Mouse (Mus musculus) hindbrain, embryonic 11.5 days (tissue): ENCODE results near the gene Serpinb1c. TPM values are rescaled to one million over a fixed set of nuclear protein-coding genes. Genes with fewer than 3 reads are reported as not detected.
"Not testable (repeated sequence)": the region's sequence is repeated elsewhere in the genome, so short reads cannot be mapped to it uniquely, and the experiment has no call there.

Experiments
- ATAC-seq: fragments of 200-750 bp; cut with Nextera tagmentation; 2 replicates; pipeline ENCODE4 v1.8.0; 2017; ENCODE audit warnings: mild to moderate bottlenecking, moderate TSS enrichment, moderate library complexity; ENCODE audit not compliant: low FRiP score
- DNase-seq: peaks from one replicate; pipeline ENCODE4 v3.0.0-alpha.2; 2015; ENCODE audit warnings: low spot score
- H3K27ac ChIP-seq: fragments of 300-500 bp; sonication (generic); 2 replicates; pipeline ENCODE4 v1.5.1; 2014; ENCODE audit warnings: mild to moderate bottlenecking, low read depth, low read length
- H3K27me3 ChIP-seq: fragments of 300-500 bp; sonication (generic); 2 replicates; pipeline ENCODE4 v1.6.1; 2014; ENCODE audit warnings: mild to moderate bottlenecking, low read length, moderate library complexity, mixed read lengths; ENCODE audit not compliant: control insufficient read depth, insufficient read depth
- H3K36me3 ChIP-seq: fragments of 300-500 bp; sonication (generic); 2 replicates; pipeline ENCODE4 v1.6.1; 2014; ENCODE audit warnings: mild to moderate bottlenecking, low read length, moderate library complexity, mixed read lengths; ENCODE audit not compliant: control insufficient read depth, insufficient read depth
- H3K4me1 ChIP-seq: fragments of 300-500 bp; sonication (generic); replicated peaks from 2 replicates; pipeline ENCODE4 v1.6.1; 2014; ENCODE audit warnings: low read length, mixed read lengths; ENCODE audit not compliant: control insufficient read depth, insufficient read depth
- H3K4me2 ChIP-seq: fragments of 300-500 bp; sonication (generic); replicated peaks from 2 replicates; pipeline ENCODE4 v1.6.1; 2014; ENCODE audit warnings: mild to moderate bottlenecking, low read depth, low read length
- H3K4me3 ChIP-seq: fragments of 300-500 bp; sonication (generic); 2 replicates; pipeline ENCODE4 v1.5.1; 2014; ENCODE audit warnings: low read depth, low read length
- H3K9ac ChIP-seq: fragments of 300-500 bp; sonication (generic); 2 replicates; pipeline ENCODE4 v1.6.1; 2014; ENCODE audit warnings: low read depth, low read length
- H3K9me3 ChIP-seq: fragments of 300-500 bp; sonication (generic); 2 replicates; pipeline ENCODE4 v1.6.1; 2016; ENCODE audit warnings: low read length; ENCODE audit not compliant: control insufficient read depth
- whole genome bisulfite sequencing: fragments of 180-500 bp; shearing (Covaris S2); extraction: QIAGEN DNeasy Blood & Tissue Kit; methylation state at CpG from one replicate; pipeline ENCODE4 v1.1.7; 2014; 5-methylcytosine and 5-hydroxymethylcytosine counted together
- polyA plus RNA-seq: library from polyadenylated mRNA; unstranded; fragments of >200 nt; fragmentation: Nextera tagmentation; extraction: Ambion mirVana; gene quantifications from 2 replicates; pipeline ENCODE4 v1.2.1, GENCODE M21; 2014

Gene Serpinb1c
- polyA plus RNA-seq, 1 experiment from 2014 or later = not detected

DNA sequence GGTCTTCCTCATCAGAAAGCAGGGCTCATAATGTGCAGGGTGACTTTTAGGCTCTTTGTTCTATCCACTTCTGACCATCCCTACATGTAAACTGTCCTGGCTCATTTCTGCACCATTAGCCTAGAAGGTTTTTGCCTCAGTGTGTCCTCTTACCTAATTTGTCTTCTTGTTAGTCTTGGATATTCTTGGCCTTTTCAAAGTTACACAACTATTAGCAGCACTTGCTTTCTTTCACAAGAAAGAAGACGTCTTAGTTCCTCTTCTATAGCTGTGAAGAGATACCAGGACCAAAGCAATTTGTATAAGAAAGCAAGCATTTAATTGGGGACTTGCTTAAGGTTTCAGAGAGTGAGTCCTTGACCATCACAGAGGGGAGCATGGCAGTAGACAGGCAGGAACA lies 24.1 kb downstream of the Serpinb1c start:
- 63% methylated on average over 1 of the region's 1 CpGs for WGBS
- ATAC-seq (no peak), DNase-seq (no peak)
- H3K4me2 ChIP-seq = no peak overlapping the region
- no peaks in the 10 kb centered on the region for H3K27me3 ChIP-seq
- H3K9ac ChIP-seq = no peak overlapping the region
- no peak overlapping the region for H3K4me3 ChIP-seq
- H3K9me3 ChIP-seq = no peaks in the 10 kb centered on the region
- no peak overlapping the region for H3K27ac ChIP-seq
- H3K36me3 ChIP-seq = no peaks in the 10 kb centered on the region
- H3K4me1 ChIP-seq = no peaks in the 10 kb centered on the region

DNA sequence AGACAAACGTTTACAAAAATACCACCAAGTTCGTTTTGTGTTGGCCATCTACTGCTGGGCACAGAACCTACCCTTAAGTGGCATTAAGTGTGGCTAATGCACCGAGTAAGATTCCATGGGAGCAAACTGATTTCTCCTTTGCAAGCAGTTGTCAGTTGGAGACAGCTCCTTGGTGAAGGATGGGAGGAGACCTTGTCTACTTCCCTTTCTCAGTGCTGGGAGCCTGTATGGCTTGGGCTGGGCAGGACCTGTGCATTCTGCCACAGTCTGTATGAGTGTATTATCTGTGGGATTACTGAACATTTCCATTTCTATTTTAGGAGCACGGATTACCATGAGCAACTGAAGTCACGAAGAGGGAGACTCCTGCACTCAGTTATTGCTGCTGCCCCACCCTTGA lies 29.2 kb downstream of the Serpinb1c start:
- Histone ChIP-seq H3K9ac (no peak overlapping the region), H3K4me1 (no peaks in the 10 kb centered on the region), H3K4me2 (no peak overlapping the region), H3K27ac (no peak overlapping the region), H3K36me3 (no peaks in the 10 kb centered on the region), H3K27me3 (no peaks in the 10 kb centered on the region), H3K4me3 (no peak overlapping the region), H3K9me3 (no peaks in the 10 kb centered on the region)
- DNase-seq (no peak), ATAC-seq (no peak)
- 87% methylated on average over 5 of the region's 5 CpGs for WGBS

DNA sequence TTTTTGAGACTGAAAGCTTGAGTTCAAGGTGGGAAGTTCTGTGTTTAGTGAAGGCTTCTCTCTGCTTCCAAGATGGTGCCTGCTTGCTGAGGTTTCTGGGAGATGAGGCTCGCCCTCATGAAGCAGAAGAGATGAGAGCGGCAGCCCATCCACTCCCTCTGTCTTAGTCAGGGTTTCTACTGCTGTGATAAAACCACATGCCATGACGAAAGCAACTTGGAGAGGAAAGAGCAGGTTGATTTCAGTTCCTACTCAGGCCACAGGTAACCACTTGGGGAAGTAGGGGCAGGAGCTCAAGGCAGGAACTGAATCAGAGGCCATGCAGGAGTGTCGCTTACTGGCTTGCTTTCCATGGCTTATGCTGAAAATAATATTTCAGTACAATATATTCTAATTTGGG lies 29.8 kb downstream of the Serpinb1c start:
- not testable (repeated sequence) for H3K4me1 ChIP-seq, H3K27me3 ChIP-seq, H3K4me3 ChIP-seq, DNase-seq, H3K9ac ChIP-seq, H3K4me2 ChIP-seq, H3K36me3 ChIP-seq, H3K9me3 ChIP-seq, ATAC-seq, H3K27ac ChIP-seq
- 87% methylated on average over 4 of the region's 4 CpGs for WGBS

DNA sequence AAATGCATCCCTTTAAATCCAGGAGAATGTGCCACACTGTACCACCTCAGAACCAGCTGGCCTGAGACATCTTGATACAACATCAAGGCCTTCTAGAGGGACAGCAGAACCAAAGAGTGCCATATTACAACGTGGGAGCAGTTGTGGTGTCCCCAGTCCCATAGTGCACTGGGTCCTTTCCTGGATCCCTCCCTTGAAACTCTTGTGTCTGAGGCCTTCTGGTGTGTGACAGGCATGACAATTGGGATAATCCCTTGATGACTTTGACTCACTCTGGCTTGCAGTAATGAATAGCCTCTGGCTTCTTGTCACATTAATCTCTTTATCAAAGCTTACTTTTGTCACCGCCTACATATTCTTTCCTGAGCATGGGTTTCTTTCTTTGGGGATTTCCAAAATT lies 31.0 kb downstream of the Serpinb1c start:
- H3K4me2 ChIP-seq = no peak overlapping the region
- H3K27me3 ChIP-seq = no peaks in the 10 kb centered on the region
- H3K9me3 ChIP-seq = no peaks in the 10 kb centered on the region
- H3K4me3 ChIP-seq = no peak overlapping the region
- H3K9ac ChIP-seq = no peak overlapping the region
- DNase-seq (no peak), ATAC-seq (0 out of 2 replicates have a peak, but pooled peaks have one; percentile 51)
- H3K4me1 ChIP-seq = no peaks in the 10 kb centered on the region
- no peaks in the 10 kb centered on the region for H3K36me3 ChIP-seq
- no peak overlapping the region for H3K27ac ChIP-seq
- WGBS = 56% methylated on average over 2 of the region's 2 CpGs

DNA sequence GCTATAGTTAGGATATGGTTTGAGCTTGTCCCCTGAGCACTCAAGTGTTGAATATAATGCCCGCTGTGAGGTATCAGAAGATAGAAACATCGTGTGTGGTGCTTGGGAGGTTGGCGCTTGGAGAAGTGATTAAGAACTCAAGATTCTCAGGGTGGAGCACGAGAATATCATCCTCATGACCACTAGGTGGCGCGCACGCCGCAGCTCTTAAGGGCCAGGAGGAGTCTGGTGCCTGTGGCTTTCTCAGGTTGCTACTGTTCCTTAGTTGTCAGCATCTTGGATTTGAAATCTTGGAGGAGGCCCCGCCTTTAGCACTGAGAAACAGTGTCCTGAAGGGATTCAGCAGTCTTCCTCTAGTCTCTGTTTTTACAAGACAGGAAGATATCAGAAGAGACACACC lies 31.5 kb downstream of the Serpinb1c start:
- peak; percentile 79 for ATAC-seq
- no peak overlapping the region for H3K27ac ChIP-seq
- 9% methylated on average over 9 of the region's 9 CpGs for WGBS
- H3K36me3 ChIP-seq = no peaks in the 10 kb centered on the region
- H3K9ac ChIP-seq = no peak overlapping the region
- no peaks in the 10 kb centered on the region for H3K4me1 ChIP-seq
- no peaks in the 10 kb centered on the region for H3K9me3 ChIP-seq
- peak; percentile 83 for DNase-seq
- no peak overlapping the region for H3K4me3 ChIP-seq
- H3K27me3 ChIP-seq = no peaks in the 10 kb centered on the region
- no peak overlapping the region for H3K4me2 ChIP-seq

DNA sequence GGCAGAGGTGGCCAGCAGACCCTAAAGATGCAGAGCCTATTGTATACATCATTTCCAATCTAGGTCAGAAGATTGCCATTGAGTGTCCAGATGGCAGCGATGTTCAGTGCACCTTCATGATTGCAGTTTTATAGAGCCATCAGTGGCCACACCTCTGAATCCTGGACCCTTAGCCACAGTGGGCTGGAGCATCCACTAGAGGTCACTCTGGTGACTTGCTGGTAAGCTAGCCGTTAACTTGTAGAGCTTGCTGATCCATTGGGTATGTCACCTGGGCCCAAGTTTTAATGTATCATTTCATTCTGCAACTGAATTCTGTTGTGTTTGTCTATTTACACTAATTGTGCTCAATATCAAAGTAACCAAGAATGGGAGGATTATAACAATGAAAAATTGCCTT lies 32.4 kb downstream of the Serpinb1c start:
- DNase-seq (no peak), ATAC-seq (no peak)
- Histone ChIP-seq H3K4me2 (no peak overlapping the region), H3K27ac (no peak overlapping the region), H3K9ac (no peak overlapping the region), H3K36me3 (no peaks in the 10 kb centered on the region), H3K9me3 (no peaks in the 10 kb centered on the region), H3K4me1 (no peaks in the 10 kb centered on the region), H3K4me3 (no peak overlapping the region), H3K27me3 (no peaks in the 10 kb centered on the region)
- 70% methylated on average over 2 of the region's 2 CpGs for WGBS

DNA sequence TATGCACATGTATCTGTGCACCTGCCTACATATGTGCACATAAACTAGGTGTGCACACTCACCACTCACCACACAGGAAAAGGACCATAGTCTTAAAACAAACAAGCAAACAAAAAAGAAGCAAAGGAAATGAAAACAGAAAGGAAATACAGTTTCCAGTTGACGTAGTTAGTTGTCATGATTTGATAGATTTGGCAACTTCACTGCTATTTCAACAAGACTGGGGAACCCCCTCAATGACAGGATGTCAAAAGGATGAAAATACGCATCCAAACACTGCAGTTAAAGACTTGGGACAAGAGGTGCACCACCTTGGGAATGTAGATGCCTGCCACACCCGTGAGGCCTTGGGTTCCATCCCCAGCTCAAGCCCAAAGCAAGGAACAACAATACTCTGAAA lies 33.5 kb downstream of the Serpinb1c start:
- H3K9ac ChIP-seq, H3K4me3 ChIP-seq, H3K27ac ChIP-seq, H3K36me3 ChIP-seq, ATAC-seq, DNase-seq, H3K27me3 ChIP-seq, H3K4me1 ChIP-seq, H3K9me3 ChIP-seq, H3K4me2 ChIP-seq: not testable (repeated sequence)
- WGBS = 69% methylated on average over 2 of the region's 3 CpGs

DNA sequence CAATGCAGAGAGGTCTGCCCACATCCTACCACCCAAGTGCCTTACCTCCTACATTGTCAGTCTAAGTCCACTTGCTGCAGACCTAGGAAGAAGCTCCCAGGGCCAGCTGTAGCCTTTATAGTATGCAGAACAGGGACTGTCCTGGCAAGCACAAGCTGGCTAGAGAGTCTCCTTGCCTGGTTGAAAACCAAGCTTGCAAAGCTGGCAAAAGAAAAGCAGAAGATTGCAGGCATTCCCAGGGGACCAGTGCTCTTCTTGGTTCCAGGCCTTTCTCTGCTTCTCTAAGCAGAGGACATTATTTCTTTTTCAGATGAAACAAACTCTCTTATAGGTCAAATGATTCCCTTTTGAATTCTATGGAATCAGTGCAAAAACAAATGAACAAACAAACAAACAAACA lies 34.6 kb downstream of the Serpinb1c start:
- Histone ChIP-seq H3K27ac (no peak overlapping the region), H3K36me3 (no peaks in the 10 kb centered on the region), H3K4me2 (no peak overlapping the region), H3K27me3 (no peaks in the 10 kb centered on the region), H3K9ac (no peak overlapping the region), H3K9me3 (no peaks in the 10 kb centered on the region), H3K4me1 (no peaks in the 10 kb centered on the region), H3K4me3 (no peak overlapping the region)
- DNase-seq = no peak
- ATAC-seq = no peak

DNA sequence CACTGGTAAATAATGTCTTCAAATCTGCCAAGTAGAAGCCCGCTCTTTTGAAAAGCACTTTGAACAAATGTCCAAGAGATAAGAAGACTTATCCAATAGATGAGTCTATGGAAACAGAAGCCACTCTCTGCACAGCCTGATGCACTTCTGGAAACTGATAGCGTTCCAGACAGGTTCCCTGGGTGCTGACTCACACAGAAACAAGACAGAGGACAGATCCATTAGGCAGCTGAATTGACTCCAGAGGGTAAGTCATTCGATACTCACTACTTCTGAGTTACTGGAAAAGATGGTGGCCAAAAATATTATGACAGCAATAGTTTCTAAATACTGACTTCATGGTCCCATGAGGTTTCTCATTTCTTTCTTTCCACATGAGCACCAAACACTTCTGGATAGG lies 37.2 kb downstream of the Serpinb1c start:
- ATAC-seq (no peak), DNase-seq (no peak)
- Histone ChIP-seq H3K4me1 (no peaks in the 10 kb centered on the region), H3K27ac (no peak overlapping the region), H3K9ac (no peak overlapping the region), H3K36me3 (no peaks in the 10 kb centered on the region), H3K4me3 (no peak overlapping the region), H3K27me3 (no peaks in the 10 kb centered on the region), H3K9me3 (no peaks in the 10 kb centered on the region), H3K4me2 (no peak overlapping the region)
- WGBS = 82% methylated on average over 3 of the region's 3 CpGs
